Mouse (Mus musculus) CH12.LX (cell line): ENCODE data around the gene Exoc7. TPM values are rescaled to one million over a fixed set of nuclear protein-coding genes. Genes with fewer than 3 reads are reported as not detected.

ENCODE experiments used
- DNase-seq: peaks from one replicate; pipeline ENCODE4 v3.0.0-alpha.2; 2013; ENCODE audit errors: extremely low read depth
- H3K27ac ChIP-seq: 2 replicates; pipeline ENCODE4 v1.5.1; 2012; ENCODE audit warnings: low read depth, mild to moderate bottlenecking, control low read depth, moderate library complexity; ENCODE audit not compliant: insufficient read depth
- H3K27me3 ChIP-seq: replicated peaks from 2 replicates; pipeline ENCODE3; 2012; ENCODE audit warnings: inconsistent platforms
- H3K36me3 ChIP-seq, 2 experiments: replicated peaks in 1 of 2; 2 replicates each; pipeline versions ENCODE3 to v1.6.1; 2012; ENCODE audit warnings: inconsistent platforms in 1 of 2, low read length in 1 of 2, mild to moderate bottlenecking in 1 of 2, mixed read lengths in 1 of 2, moderate library complexity in 1 of 2; ENCODE audit not compliant: control insufficient read depth in 1 of 2, insufficient read depth in 1 of 2
- H3K4me1 ChIP-seq, 2 experiments: 2 replicates each; pipeline ENCODE4 v1.6.1; 2012; ENCODE audit warnings: inconsistent platforms in 1 of 2, moderate library complexity in 1 of 2; ENCODE audit not compliant: insufficient read depth in 2 of 2, control insufficient read depth in 1 of 2
- H3K4me2 ChIP-seq: 2 replicates; pipeline ENCODE4 v1.6.1; 2012; ENCODE audit warnings: low read depth, mild to moderate bottlenecking, control low read depth; ENCODE audit not compliant: poor library complexity, insufficient read depth, severe bottlenecking
- H3K4me3 ChIP-seq, 3 experiments: fragments of 150-350 bp in 1 of 3; sonication (generic) in 1 of 3; replicated peaks in 1 of 3; 2 replicates each; pipeline versions ENCODE3 to v1.5.1; 2011 to 2012; ENCODE audit warnings: low read depth in 2 of 3, low read length in 2 of 3, mild to moderate bottlenecking in 2 of 3, moderate library complexity in 2 of 3, control low read depth in 1 of 3, improper control_type of control experiment in 1 of 3, inconsistent platforms in 1 of 3, mixed read lengths in 1 of 3; ENCODE audit not compliant: poor library complexity in 1 of 3
- H3K79me2 ChIP-seq: replicated peaks from 2 replicates; pipeline ENCODE4 v1.6.1; 2012; ENCODE audit warnings: mild to moderate bottlenecking, moderate library complexity; ENCODE audit not compliant: control insufficient read depth, poor library complexity, insufficient read depth, severe bottlenecking; ENCODE audit errors: extremely low read depth
- H3K9ac ChIP-seq: 2 replicates; pipeline ENCODE4 v1.6.1; 2012; ENCODE audit warnings: low read depth, mild to moderate bottlenecking, control low read depth, moderate library complexity; ENCODE audit not compliant: insufficient read depth
- H3K9me3 ChIP-seq: replicated peaks from 2 replicates; pipeline ENCODE3; 2012; ENCODE audit warnings: low read length, inconsistent platforms, mixed read lengths
- BHLHE40 ChIP-seq: IDR thresholded peaks from 2 replicates; pipeline ENCODE4 v1.6.1; 2011; ENCODE audit warnings: mild to moderate bottlenecking, low read depth, low read length, improper control_type of control experiment
- CHD1 ChIP-seq: IDR thresholded peaks from 2 replicates; pipeline ENCODE4 v1.6.1; 2012; ENCODE audit warnings: low read depth, low read length, improper control_type of control experiment, inconsistent platforms
- CHD2 ChIP-seq: IDR thresholded peaks from 2 replicates; pipeline ENCODE4 v1.6.1; 2011; ENCODE audit warnings: low read length, improper control_type of control experiment
- CTCF ChIP-seq, 2 experiments: IDR thresholded peaks in 1 of 2; conservative IDR thresholded peaks in 1 of 2; 2 replicates each; pipeline ENCODE4 v1.5.1; 2011 to 2012; ENCODE audit warnings: low read depth in 2 of 2, low read length in 2 of 2, improper control_type of control experiment in 1 of 2, inconsistent platforms in 1 of 2, mild to moderate bottlenecking in 1 of 2, moderate library complexity in 1 of 2
- ELF1 ChIP-seq: IDR thresholded peaks from 2 replicates; pipeline ENCODE4 v1.6.1; 2014; ENCODE audit warnings: low read depth, mild to moderate bottlenecking, inconsistent platforms, low read length, improper control_type of control experiment
- EP300 ChIP-seq: IDR thresholded peaks from 2 replicates; pipeline ENCODE4 v1.6.1; 2011; ENCODE audit warnings: low read length, improper control_type of control experiment
- GABPA ChIP-seq: IDR thresholded peaks from 2 replicates; pipeline ENCODE4 v1.6.1; 2012; ENCODE audit warnings: low read depth, low read length, improper control_type of control experiment, inconsistent platforms; ENCODE audit not compliant: insufficient replicate concordance
- HCFC1 ChIP-seq: IDR thresholded peaks from 2 replicates; pipeline ENCODE4 v1.6.1; 2012; ENCODE audit warnings: low read depth, mild to moderate bottlenecking, inconsistent platforms, low read length, improper control_type of control experiment
- IRF4 ChIP-seq: IDR thresholded peaks from 2 replicates; pipeline ENCODE4 v1.6.1; 2014; ENCODE audit warnings: low read depth, mild to moderate bottlenecking, inconsistent platforms, low read length, improper control_type of control experiment
- JUN ChIP-seq: IDR thresholded peaks from 2 replicates; pipeline ENCODE4 v1.6.1; 2011; ENCODE audit warnings: low read depth, mild to moderate bottlenecking, low read length, improper control_type of control experiment, moderate library complexity; ENCODE audit not compliant: insufficient read depth
- JUND ChIP-seq: conservative IDR thresholded peaks from 2 replicates; pipeline ENCODE4 v1.6.1; 2011; ENCODE audit warnings: low read depth, low read length, improper control_type of control experiment
- KAT2A ChIP-seq: IDR thresholded peaks from 2 replicates; pipeline ENCODE4 v1.6.1; 2012; ENCODE audit warnings: low read length, improper control_type of control experiment, inconsistent platforms; ENCODE audit not compliant: insufficient replicate concordance
- MAX ChIP-seq: IDR thresholded peaks from 2 replicates; pipeline ENCODE4 v1.6.1; 2011; ENCODE audit warnings: low read length, improper control_type of control experiment
- MAZ ChIP-seq: IDR thresholded peaks from 2 replicates; pipeline ENCODE4 v1.6.1; 2012; ENCODE audit warnings: low read depth, mild to moderate bottlenecking, inconsistent platforms, low read length, improper control_type of control experiment, moderate library complexity
- MEF2A ChIP-seq: IDR thresholded peaks from 2 replicates; pipeline ENCODE4 v1.6.1; 2014; ENCODE audit warnings: low read depth, mild to moderate bottlenecking, inconsistent platforms, low read length, improper control_type of control experiment, borderline replicate concordance
- MXI1 ChIP-seq: IDR thresholded peaks from 2 replicates; pipeline ENCODE4 v1.6.1; 2011; ENCODE audit warnings: mild to moderate bottlenecking, low read depth, low read length, improper control_type of control experiment
- MYC ChIP-seq: IDR thresholded peaks from 2 replicates; pipeline ENCODE4 v1.6.1; 2011; ENCODE audit warnings: low read depth, mild to moderate bottlenecking, improper control_type of control experiment, low read length
- NELFE ChIP-seq: IDR thresholded peaks from 2 replicates; pipeline ENCODE4 v1.6.1; 2011; ENCODE audit warnings: low read depth, low read length, improper control_type of control experiment
- NRF1 ChIP-seq: IDR thresholded peaks from 2 replicates; pipeline ENCODE4 v1.6.1; 2014; ENCODE audit warnings: low read depth, mild to moderate bottlenecking, inconsistent platforms, low read length, improper control_type of control experiment, moderate library complexity
- POLR2A ChIP-seq: IDR thresholded peaks from 2 replicates; pipeline ENCODE4 v1.6.1; 2011; ENCODE audit warnings: low read depth, mild to moderate bottlenecking, improper control_type of control experiment, low read length
- POLR2AphosphoS2 ChIP-seq: IDR thresholded peaks from 2 replicates; pipeline ENCODE4 v1.6.1; 2011; ENCODE audit warnings: low read depth, low read length, improper control_type of control experiment
- RCOR1 ChIP-seq: conservative IDR thresholded peaks from 2 replicates; pipeline ENCODE4 v1.6.1; 2012; ENCODE audit warnings: low read depth, mild to moderate bottlenecking, inconsistent platforms, low read length, improper control_type of control experiment
- SIN3A ChIP-seq: IDR thresholded peaks from 2 replicates; pipeline ENCODE4 v1.6.1; 2012; ENCODE audit warnings: low read length, improper control_type of control experiment, inconsistent platforms
- SMC3 ChIP-seq: IDR thresholded peaks from 2 replicates; pipeline ENCODE4 v1.6.1; 2011; ENCODE audit warnings: low read depth, low read length, improper control_type of control experiment
- TBP ChIP-seq: conservative IDR thresholded peaks from 2 replicates; pipeline ENCODE4 v1.6.1; 2011; ENCODE audit warnings: low read depth, low read length, improper control_type of control experiment
- TCF12 ChIP-seq: IDR thresholded peaks from 2 replicates; pipeline ENCODE4 v1.6.1; 2014; ENCODE audit warnings: low read depth, mild to moderate bottlenecking, inconsistent platforms, low read length, improper control_type of control experiment
- ZC3H11A ChIP-seq: IDR thresholded peaks from 2 replicates; pipeline ENCODE4 v1.6.1; 2012; ENCODE audit warnings: low read depth, mild to moderate bottlenecking, inconsistent platforms, low read length, improper control_type of control experiment
- ZNF384 ChIP-seq: IDR thresholded peaks from 2 replicates; pipeline ENCODE4 v1.6.1; 2012; ENCODE audit warnings: low read depth, low read length, improper control_type of control experiment, inconsistent platforms
- dilution Hi-C: fragments of 300-500 bp; cut with MboI; formaldehyde crosslinking; loops from 2 replicates; pipeline ENCODE4 v1.14.3; 2020; ENCODE audit warnings: low sequenced_read_pairs; ENCODE audit not compliant: extremely low pct_unique_long_range_greater_than_20kb, extremely low pct_ligation_motif_present
- in situ Hi-C: fragments of 300-500 bp; cut with MboI; formaldehyde crosslinking; loops from 3 replicates; pipeline ENCODE4 v1.14.3; 2019; ENCODE audit warnings: low sequenced_read_pairs, low pct_ligation_motif_present, low pct_unique_long_range_greater_than_20kb, mixed read lengths
- polyA plus RNA-seq: library from polyadenylated mRNA; unstranded; fragments of >175 nt; gene quantifications from 2 replicates; pipeline ENCODE4 v1.2.1, GENCODE M21; 2012; ENCODE audit warnings: low read depth; ENCODE audit not compliant: insufficient read length
- total RNA-seq, 2 experiments: library from RNA; depleted of rRNA; stranded (reverse); fragments of 300-350 nt in 1 of 2; fragments of >200 nt in 1 of 2; gene quantifications; 2 replicates each; pipeline ENCODE4 v1.2.3; 2012 to 2014

Gene Exoc7
- total and polyA plus RNA-seq, 3 experiments = 32.2 to 51.8 (median 42.1) TPM

GRCm38 (mm10) chr11:116307762-116308531 lies 914 bp upstream of the Exoc7 start:
- no peak overlapping the region for H3K9ac ChIP-seq
- dilution Hi-C loops (no loop called here), in situ Hi-C loops (no loop called here)
- H3K36me3 ChIP-seq = peaks cover 18 to 23% of the 10 kb centered on the region in 2 experiments
- H3K79me2 ChIP-seq = peaks cover 7% of the 10 kb centered on the region; the same call in 1 of the 2 replicates
- TF ChIP-seq NRF1 (no peak), HCFC1 (peak; percentile 28; the same call in 1 of the 2 replicates), SMC3 (no peak)
- H3K27me3 ChIP-seq = no peaks in the 10 kb centered on the region
- peaks cover 15 to 34% of the 10 kb centered on the region in 2 experiments for H3K4me1 ChIP-seq
- H3K9me3 ChIP-seq = no peaks in the 10 kb centered on the region
- DNase-seq = peak; percentile 65
- H3K27ac ChIP-seq = no peak overlapping the region
- no peak overlapping the region for H3K4me3 ChIP-seq
- no peak overlapping the region for H3K4me2 ChIP-seq

- Histone ChIP-seq H3K27ac (no peak overlapping the region), H3K9ac (peak overlapping the region; percentile 81), H3K36me3 (peaks cover 23 to 38% of the 10 kb centered on the region in 2 experiments), H3K79me2 (peaks cover 7% of the 10 kb centered on the region; the same call in 1 of the 2 replicates), H3K4me1 (peaks cover 15 to 34% of the 10 kb centered on the region in 2 experiments), H3K27me3 (no peaks in the 10 kb centered on the region), H3K4me3 (peak overlapping the region; percentile 79 to 93 (median 87)), H3K9me3 (no peaks in the 10 kb centered on the region), H3K4me2 (peak overlapping the region; percentile 97)
- dilution Hi-C loops = no loop called here
- DNase-seq = peak; percentile 98
- in situ Hi-C loops = no loop called here
- no peak for TF ChIP-seq CHD1
- TF ChIP-seq CHD2 = peak; percentile 81
- TF ChIP-seq CTCF (conservative IDR thresholded peaks at IDR 0.05 in 1 of 2, IDR thresholded peaks at IDR 0.05 in 1 of 2; ENCODE audit: low read depth in 2 of 2, low read length in 2 of 2) = no peak
- peak; percentile 100 for TF ChIP-seq HCFC1
- no peak for TF ChIP-seq EP300
- TF ChIP-seq SIN3A = peak; percentile 97
- peak; percentile 62; the same call in 1 of the 2 replicates for TF ChIP-seq MAZ
- peak; percentile 64; the same call in 1 of the 2 replicates for TF ChIP-seq MEF2A
- peak; percentile 65 for TF ChIP-seq MAX
- TF ChIP-seq POLR2A = peak; percentile 90
- TF ChIP-seq RCOR1 = peak; percentile 91; the same call in 1 of the 2 replicates
- TF ChIP-seq NELFE = peak; percentile 71
- TF ChIP-seq POLR2AphosphoS2 = peak; percentile 48; the same call in 1 of the 2 replicates
- TF ChIP-seq IRF4 = peak; percentile 67
- peak; percentile 34; the same call in 1 of the 2 replicates for TF ChIP-seq ZNF384
- no peak for TF ChIP-seq JUND
- TF ChIP-seq GABPA = peak; percentile 63; the same call in 1 of the 2 replicates
- peak; percentile 89 for TF ChIP-seq TCF12
- peak; percentile 54; the same call in 1 of the 2 replicates for TF ChIP-seq BHLHE40
- TF ChIP-seq MYC = 0 out of 2 replicates have a peak, but pooled peaks have one; percentile 12
- peak; percentile 97 for TF ChIP-seq KAT2A
- TF ChIP-seq ZC3H11A = no peak
- peak; percentile 87 for TF ChIP-seq NRF1
- TF ChIP-seq SMC3 = no peak
- TF ChIP-seq JUN = no peak
- TF ChIP-seq ELF1 = peak; percentile 98
- TF ChIP-seq MXI1 = peak; percentile 58
- TF ChIP-seq TBP = 0 out of 2 replicates have a peak, but pooled peaks have one; percentile 17
Observed at GRCm38 (mm10) chr11:116306126-116306982, 679 bp downstream of the Exoc7 start.
